Mouse (Mus musculus): ENCODE data around the gene Bcas3.
A peak's percentile ranks its signal among the peaks of the same experiment; 100 is the strongest.

DNA sequence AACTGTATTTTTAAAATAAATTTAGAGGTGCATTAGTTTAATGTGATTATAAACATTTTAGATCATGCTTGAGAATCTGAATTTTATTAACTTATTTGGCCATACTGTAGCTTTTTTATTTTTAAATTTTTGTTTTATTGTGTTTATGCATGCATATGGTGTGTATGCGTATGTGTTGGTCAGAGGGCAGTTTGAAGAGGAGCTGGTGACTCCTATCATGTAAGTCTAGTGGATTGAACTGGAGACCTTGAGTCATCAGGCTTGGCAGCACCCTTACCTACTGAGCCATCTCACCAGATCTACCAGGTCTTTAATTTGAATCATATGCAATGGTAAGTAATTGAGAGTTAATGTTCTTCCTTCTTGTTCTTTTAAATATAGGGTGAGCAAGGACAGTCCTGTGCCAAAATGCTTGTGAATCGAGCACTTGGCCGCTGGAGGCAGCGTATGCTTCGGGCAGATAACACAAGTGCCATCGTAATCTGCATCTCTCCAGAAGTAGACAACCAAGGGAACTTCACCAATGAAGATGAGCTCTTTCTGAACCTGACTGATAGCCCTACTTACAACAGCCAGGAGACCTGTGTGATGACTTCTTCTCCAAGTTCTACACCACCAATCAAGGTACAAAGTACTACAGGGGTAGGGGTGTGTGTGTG lies 13.7 kb upstream of the Bcas3 start:
- no peak for TF ChIP-seq CTCF (IDR thresholded peaks at IDR 0.05; ENCODE audit: low read depth, low read length)
- TF ChIP-seq GATA1 (IDR thresholded peaks at IDR 0.05; ENCODE audit: borderline replicate concordance, low read length), result no peak
- TF ChIP-seq POLR2AphosphoS5 (IDR thresholded peaks at IDR 0.05; ENCODE audit: insufficient replicate concordance, low read depth, low read length), result no peak
- peak; percentile 84 for TF ChIP-seq TAL1 (conservative IDR thresholded peaks at IDR 0.05; ENCODE audit: low read depth, low read length)

Data from G1E (cell line).